ENCODE assay signal across 8 mouse cellular contexts in genomic region chr7:143016424-143017142, GRCm38 (mm10). TPM values are rescaled to one million over a fixed set of nuclear protein-coding genes. Genes with fewer than 3 reads are reported as not detected.
DNase-seq lines count a peak whose midpoint lies in the region; ATAC-seq lines count a peak whose summit lies in the region.

No protein-coding gene starts in this region.

- DNase-seq in cerebellum, postnatal 25 days, result no peak
- DNase-seq in liver, result peak; percentile 37
- no peak for DNase-seq in liver, embryonic 11.5 days (ENCODE audit: low spot score)
- DNase-seq in layer of hippocampus, postnatal 10 days (ENCODE audit: low spot score in 2 of 2), result no peak
- no peak for DNase-seq in cerebellum, postnatal 4 days (ENCODE audit: low spot score in 2 of 2)

- 0 out of 2 replicates have a peak, but pooled peaks have one; percentile 15 for ATAC-seq in cerebellum, adult (ENCODE audit: insufficient number of reproducible peaks, low FRiP score, low TSS enrichment)
- ATAC-seq in liver, embryonic 11.5 days (replicated peaks; ENCODE audit: low FRiP score), result no peak
- peak; percentile 47 for ATAC-seq in hindbrain, embryonic 16.5 days
- ATAC-seq in neural tube, embryonic 14.5 days (ENCODE audit: low read depth), result 0 out of 2 replicates have a peak, but pooled peaks have one; percentile 40

- no peaks in the 10 kb centered on the region for H3K27me3 ChIP-seq in liver, embryonic 11.5 days (replicated peaks; ENCODE audit: control insufficient read depth, insufficient read depth, low read length)
- no peaks in the 10 kb centered on the region for H3K27me3 ChIP-seq in hindbrain, embryonic 16.5 days (replicated peaks; ENCODE audit: control insufficient read depth, insufficient read depth, low read length)
- no peaks in the 10 kb centered on the region for H3K27me3 ChIP-seq in neural tube, embryonic 14.5 days (ENCODE audit: control insufficient read depth, insufficient read depth, low read length)

- H3K4me2 ChIP-seq in liver, embryonic 11.5 days, result no peak overlapping the region
- H3K4me2 ChIP-seq in hindbrain, embryonic 16.5 days (ENCODE audit: low read length), result peak overlapping the region; percentile 14; the same call in 1 of the 2 replicates
- H3K4me2 ChIP-seq in neural tube, embryonic 14.5 days (ENCODE audit: low read depth, low read length), result no peak overlapping the region

- no peak overlapping the region for H3K27ac ChIP-seq in liver, embryonic 11.5 days (ENCODE audit: low read depth, low read length)
- peak overlapping the region; percentile 65 for H3K27ac ChIP-seq in hindbrain, embryonic 16.5 days (ENCODE audit: low read depth, low read length)
- peak overlapping the region; percentile 34; the same call in 1 of the 2 replicates for H3K27ac ChIP-seq in neural tube, embryonic 14.5 days (ENCODE audit: low read depth, low read length)

- H3K4me1 ChIP-seq in liver, embryonic 11.5 days (replicated peaks; ENCODE audit: control insufficient read depth, insufficient read depth, low read length), result peaks cover 18% of the 10 kb centered on the region
- H3K4me1 ChIP-seq in hindbrain, embryonic 16.5 days (ENCODE audit: control insufficient read depth, insufficient read depth, low read depth, low read length), result peaks cover 21% of the 10 kb centered on the region
- peaks cover 13% of the 10 kb centered on the region; the same call in 1 of the 2 replicates for H3K4me1 ChIP-seq in neural tube, embryonic 14.5 days (ENCODE audit: control insufficient read depth, insufficient read depth, low read length)

- no peaks in the 10 kb centered on the region for H3K36me3 ChIP-seq in liver, embryonic 11.5 days (ENCODE audit: control insufficient read depth, insufficient read depth, low read length)
- no peaks in the 10 kb centered on the region for H3K36me3 ChIP-seq in hindbrain, embryonic 16.5 days (ENCODE audit: control insufficient read depth, insufficient read depth, low read length)
- H3K36me3 ChIP-seq in neural tube, embryonic 14.5 days (ENCODE audit: control insufficient read depth, insufficient read depth, low read length), result no peaks in the 10 kb centered on the region

- no peak overlapping the region for H3K9ac ChIP-seq in liver, embryonic 11.5 days (ENCODE audit: low read depth, low read length)
- no peak overlapping the region for H3K9ac ChIP-seq in hindbrain, embryonic 16.5 days (ENCODE audit: low read depth, low read length)
- no peak overlapping the region for H3K9ac ChIP-seq in neural tube, embryonic 14.5 days (replicated peaks; ENCODE audit: low read depth, low read length)

- 67% methylated on average over 9 of the region's 9 CpGs for WGBS in liver, embryonic 11.5 days
- WGBS in hindbrain, embryonic 16.5 days, result 24% methylated on average over 9 of the region's 9 CpGs
- 43% methylated on average over 9 of the region's 9 CpGs for WGBS in neural tube, embryonic 14.5 days

- no peak overlapping the region for H3K4me3 ChIP-seq in liver, embryonic 11.5 days (ENCODE audit: low read depth, low read length)
- no peak overlapping the region for H3K4me3 ChIP-seq in hindbrain, embryonic 16.5 days (ENCODE audit: low read length)
- H3K4me3 ChIP-seq in neural tube, embryonic 14.5 days (ENCODE audit: low read depth, low read length), result no peak overlapping the region

- H3K9me3 ChIP-seq in liver, embryonic 11.5 days (ENCODE audit: control insufficient read depth, low read length), result no peaks in the 10 kb centered on the region
- H3K9me3 ChIP-seq in hindbrain, embryonic 16.5 days (ENCODE audit: control insufficient read depth, low read length), result no peaks in the 10 kb centered on the region
- no peaks in the 10 kb centered on the region for H3K9me3 ChIP-seq in neural tube, embryonic 14.5 days (ENCODE audit: control insufficient read depth, low read length)

RNA-seq across cellular contexts. Expression of gene Tspan32, which starts 11.7 kb away (rescaled TPM):
- polyA plus RNA-seq in liver, embryonic 11.5 days (2014; fragmentation: Nextera tagmentation; extraction: Ambion mirVana), result 115 and 118 TPM in 2 replicates
- polyA plus RNA-seq in hindbrain, embryonic 16.5 days (2015; fragmentation: Nextera tagmentation; extraction: Ambion mirVana), result 0.28 and 0.41 TPM in 2 replicates
- 0.62 and 0.85 TPM in 2 replicates for polyA plus RNA-seq in neural tube, embryonic 14.5 days (2014; fragmentation: Nextera tagmentation; extraction: Ambion mirVana)
- not detected for total RNA-seq in layer of hippocampus, postnatal 10 days (2021)

RNA-seq across cellular contexts. Expression of gene Cd81, which starts 36.0 kb away (rescaled TPM):
- 273 and 276 TPM in 2 replicates for polyA plus RNA-seq in liver, embryonic 11.5 days (2014; fragmentation: Nextera tagmentation; extraction: Ambion mirVana)
- polyA plus RNA-seq in hindbrain, embryonic 16.5 days (2015; fragmentation: Nextera tagmentation; extraction: Ambion mirVana), result 532 and 585 TPM in 2 replicates
- polyA plus RNA-seq in neural tube, embryonic 14.5 days (2014; fragmentation: Nextera tagmentation; extraction: Ambion mirVana), result 456 and 461 TPM in 2 replicates
- 100 to 1,000 TPM; 395 to 401 TPM for total RNA-seq in layer of hippocampus, postnatal 10 days (2021)

RNA-seq across cellular contexts. Expression of gene Ascl2, which starts 47.5 kb away (rescaled TPM):
- polyA plus RNA-seq in liver, embryonic 11.5 days (2014; fragmentation: Nextera tagmentation; extraction: Ambion mirVana), result 1.5 and 1.8 TPM in 2 replicates
- 0.93 and 1.3 TPM in 2 replicates for polyA plus RNA-seq in hindbrain, embryonic 16.5 days (2015; fragmentation: Nextera tagmentation; extraction: Ambion mirVana)
- polyA plus RNA-seq in neural tube, embryonic 14.5 days (2014; fragmentation: Nextera tagmentation; extraction: Ambion mirVana), result 0.46 and 0.71 TPM in 2 replicates
- under 1 TPM; 0.27 to 0.32 TPM for total RNA-seq in layer of hippocampus, postnatal 10 days (2021)

RNA-seq across cellular contexts. Expression of gene Tssc4, which starts 52.5 kb away (rescaled TPM):
- polyA plus RNA-seq in liver, embryonic 11.5 days (2014; fragmentation: Nextera tagmentation; extraction: Ambion mirVana), result 48.9 and 52.2 TPM in 2 replicates
- 97.4 and 98.7 TPM in 2 replicates for polyA plus RNA-seq in hindbrain, embryonic 16.5 days (2015; fragmentation: Nextera tagmentation; extraction: Ambion mirVana)
- 51.5 and 71.8 TPM in 2 replicates for polyA plus RNA-seq in neural tube, embryonic 14.5 days (2014; fragmentation: Nextera tagmentation; extraction: Ambion mirVana)
- total RNA-seq in layer of hippocampus, postnatal 10 days (2021), result 10 to 100 TPM; 41.9 to 46.0 TPM

Comparison
In these comparisons a context has a peak if more than half of its experiments do, and no peak if none do; other contexts are left out.
1. RNA of gene Tspan32, which starts 11.7 kb away (polyA plus RNA-seq): 115 to 118 TPM in liver, embryonic 11.5 days; 0.62 to 0.85 TPM in neural tube, embryonic 14.5 days and 0.28 to 0.41 TPM in hindbrain, embryonic 16.5 days; every median in the first group is over 10 times any median in the second.